Mouse (Mus musculus) embryo, embryonic 11.5 days (tissue): ENCODE results near the gene Gm2174.

Experiments
- DNase-seq: peaks from one replicate; pipeline ENCODE4 v3.0.0-alpha.2; 2012; ENCODE audit warnings: low read depth, low spot score

Gm2174 gene

DNA sequence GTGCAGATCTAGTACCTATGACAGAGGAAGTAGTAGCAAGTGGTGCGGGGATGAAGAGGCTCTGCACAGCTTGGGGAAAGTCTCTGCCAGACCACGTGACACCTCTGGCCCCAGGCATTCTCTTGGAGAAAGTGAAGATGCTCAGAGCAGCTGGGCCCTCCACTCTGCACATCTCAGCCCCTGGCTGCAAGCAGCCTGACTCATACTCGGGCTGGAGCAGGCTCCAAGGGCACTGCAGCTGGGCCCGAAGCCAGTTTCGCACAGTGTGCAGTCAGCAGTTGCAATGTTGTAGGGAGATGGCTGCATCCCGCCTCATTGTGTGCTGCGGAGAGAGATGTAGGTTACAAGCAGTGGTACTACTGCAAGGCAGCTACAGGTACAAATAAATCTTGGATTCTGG is 49.5 kb downstream of the Gm2174 start:
- DNase-seq = no peak
